Mouse (Mus musculus): ENCODE results near the gene Ggt6. TPM values are rescaled to one million over a fixed set of nuclear protein-coding genes. Genes with fewer than 3 reads are reported as not detected.

Gene Ggt6
- polyA plus RNA-seq, 1 experiment from 2014 or later, result not detected

- H3K4me1 ChIP-seq (ENCODE audit: control insufficient read depth, insufficient read depth, low read length), result peaks cover 38% of the 10 kb centered on the region
- H3K4me3 ChIP-seq (ENCODE audit: low read depth, low read length), result no peak overlapping the region
- H3K27me3 ChIP-seq (ENCODE audit: control insufficient read depth, insufficient read depth, low read length), result no peaks in the 10 kb centered on the region
- 48% methylated on average over 7 of the region's 7 CpGs for WGBS (ENCODE audit: insufficient replicate concordance)
- no peaks in the 10 kb centered on the region for H3K9me3 ChIP-seq (replicated peaks; ENCODE audit: control insufficient read depth, low read length)
- H3K9ac ChIP-seq (ENCODE audit: low read depth, low read length), result 0 out of 2 replicates have a peak overlapping the region, but pooled peaks have one; percentile 7
- 0 out of 2 replicates have a peak, but pooled peaks have one; percentile 3 for ATAC-seq (replicated peaks; ENCODE audit: insufficient number of reproducible peaks, low FRiP score, low TSS enrichment)
- H3K27ac ChIP-seq (ENCODE audit: low read depth, low read length), result peak overlapping the region; percentile 67
- H3K4me2 ChIP-seq, result no peak overlapping the region
- peaks cover 23% of the 10 kb centered on the region for H3K36me3 ChIP-seq (ENCODE audit: control insufficient read depth, insufficient read depth, low read length)
These were observed 38.7 kb upstream of the Ggt6 start for GRCm38 (mm10) chr11:72396621-72397020.

DNA sequence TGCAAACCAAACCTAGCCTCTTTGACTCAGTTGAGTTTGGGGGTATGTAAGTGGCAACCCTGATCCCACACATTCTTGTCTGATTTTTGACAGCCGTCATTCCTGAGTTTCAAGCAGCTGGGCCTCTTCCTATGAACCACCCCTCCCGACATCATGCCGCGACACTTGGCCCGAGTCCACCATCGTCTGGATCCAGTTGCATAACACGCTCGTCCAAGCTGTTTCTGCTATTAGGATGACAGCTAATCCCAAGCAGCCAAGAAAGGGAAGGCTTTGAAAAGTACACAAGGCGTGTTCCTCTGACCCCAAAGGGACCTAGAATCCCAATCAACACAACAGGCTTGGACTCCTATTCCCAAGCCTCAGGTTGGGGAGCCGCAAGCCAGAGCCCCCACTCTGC, 38.3 kb upstream of the Ggt6 start:
- no peak overlapping the region for H3K9ac ChIP-seq (ENCODE audit: low read depth, low read length)
- H3K4me2 ChIP-seq, result no peak overlapping the region
- H3K27me3 ChIP-seq (ENCODE audit: control insufficient read depth, insufficient read depth, low read length), result no peaks in the 10 kb centered on the region
- H3K4me3 ChIP-seq (ENCODE audit: low read depth, low read length), result no peak overlapping the region
- H3K36me3 ChIP-seq (ENCODE audit: control insufficient read depth, insufficient read depth, low read length), result peaks cover 23% of the 10 kb centered on the region
- 55% methylated on average over 10 of the region's 10 CpGs for WGBS (ENCODE audit: insufficient replicate concordance)
- H3K9me3 ChIP-seq (replicated peaks; ENCODE audit: control insufficient read depth, low read length), result no peaks in the 10 kb centered on the region
- H3K27ac ChIP-seq (ENCODE audit: low read depth, low read length), result peak overlapping the region; percentile 67
- H3K4me1 ChIP-seq (ENCODE audit: control insufficient read depth, insufficient read depth, low read length), result peaks cover 40% of the 10 kb centered on the region
- ATAC-seq (replicated peaks; ENCODE audit: insufficient number of reproducible peaks, low FRiP score, low TSS enrichment), result no peak

DNA sequence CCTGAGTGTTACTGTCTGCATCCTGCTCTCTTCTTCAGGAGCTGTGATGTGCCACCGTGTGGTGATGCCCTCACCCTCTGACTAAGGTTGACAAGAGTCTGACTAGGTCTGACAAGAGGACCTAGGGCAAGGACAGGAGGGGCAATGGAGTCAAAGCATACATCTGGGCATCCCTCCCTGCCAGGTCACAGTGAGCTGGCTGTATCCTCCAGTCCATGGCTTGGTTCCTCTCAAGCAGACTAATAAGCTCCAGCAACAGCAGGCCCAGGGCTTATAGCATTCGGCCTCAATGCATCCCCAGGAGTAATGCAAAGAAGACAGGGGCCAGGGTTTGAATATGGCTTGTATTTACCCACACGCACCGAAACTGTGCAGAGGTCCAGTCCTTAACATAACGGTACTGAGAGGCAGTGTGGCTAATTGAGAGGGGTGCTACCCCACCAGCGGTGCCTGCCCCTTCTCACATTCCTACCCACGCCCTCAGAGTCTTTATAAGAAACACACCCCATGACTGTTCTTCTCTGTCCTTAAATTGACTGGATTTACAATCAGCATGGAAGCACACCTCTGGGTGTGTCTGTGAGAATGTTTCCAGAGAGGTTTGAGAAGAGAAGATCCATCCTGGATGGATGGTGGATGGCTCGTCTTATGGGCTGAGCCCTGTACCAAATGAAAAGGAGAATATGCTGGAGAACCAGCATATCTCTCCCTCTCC, 37.4 kb upstream of the Ggt6 start:
- no peak overlapping the region for H3K9ac ChIP-seq (ENCODE audit: low read depth, low read length)

GRCm38 (mm10) chr11:72401068-72401467, 34.3 kb upstream of the Ggt6 start:
- H3K4me1 ChIP-seq (ENCODE audit: control insufficient read depth, insufficient read depth, low read length), result peaks cover 53% of the 10 kb centered on the region

More for the DNA sequence above, 37.4 kb upstream of the Ggt6 start:
- ATAC-seq (replicated peaks; ENCODE audit: insufficient number of reproducible peaks, low FRiP score, low TSS enrichment), result no peak
- no peak overlapping the region for H3K4me2 ChIP-seq
- H3K36me3 ChIP-seq (ENCODE audit: control insufficient read depth, insufficient read depth, low read length), result peaks cover 26% of the 10 kb centered on the region
- H3K9me3 ChIP-seq (replicated peaks; ENCODE audit: control insufficient read depth, low read length), result no peaks in the 10 kb centered on the region
- H3K27me3 ChIP-seq (ENCODE audit: control insufficient read depth, insufficient read depth, low read length), result no peaks in the 10 kb centered on the region
- H3K4me1 ChIP-seq (ENCODE audit: control insufficient read depth, insufficient read depth, low read length), result peaks cover 49% of the 10 kb centered on the region
- no peak overlapping the region for H3K4me3 ChIP-seq (ENCODE audit: low read depth, low read length)
- H3K27ac ChIP-seq (ENCODE audit: low read depth, low read length), result peak overlapping the region; percentile 67
- WGBS (ENCODE audit: insufficient replicate concordance), result 76% methylated on average over 8 of the region's 8 CpGs

DNA sequence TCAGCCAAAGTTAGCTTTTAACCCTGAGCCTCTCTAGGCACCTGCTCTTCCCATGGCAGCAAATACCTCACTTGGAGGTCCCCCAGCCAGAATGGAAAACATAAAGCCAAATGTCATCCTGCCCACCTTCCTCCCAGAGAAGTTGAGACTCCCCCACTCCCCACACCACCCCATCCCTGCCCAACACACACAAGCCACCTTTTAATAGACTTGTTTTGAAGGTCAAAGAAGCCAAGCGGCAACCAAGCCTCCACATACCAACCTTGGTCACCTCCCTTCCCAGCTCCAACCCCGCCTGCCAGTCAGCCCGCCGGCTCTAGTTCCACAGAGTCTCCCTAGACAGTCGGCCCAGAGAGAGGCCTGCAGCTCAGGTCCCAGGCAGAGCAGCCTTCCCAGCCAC, 33.3 kb upstream of the Ggt6 start:
- no peak overlapping the region for H3K27ac ChIP-seq (ENCODE audit: low read depth, low read length)
- H3K9me3 ChIP-seq (replicated peaks; ENCODE audit: control insufficient read depth, low read length), result no peaks in the 10 kb centered on the region
- no peak for ATAC-seq (replicated peaks; ENCODE audit: insufficient number of reproducible peaks, low FRiP score, low TSS enrichment)
- no peak overlapping the region for H3K4me2 ChIP-seq
- no peaks in the 10 kb centered on the region for H3K27me3 ChIP-seq (ENCODE audit: control insufficient read depth, insufficient read depth, low read length)
- no peak overlapping the region for H3K4me3 ChIP-seq (ENCODE audit: low read depth, low read length)
- peaks cover 53% of the 10 kb centered on the region for H3K4me1 ChIP-seq (ENCODE audit: control insufficient read depth, insufficient read depth, low read length)
- peaks cover 27% of the 10 kb centered on the region for H3K36me3 ChIP-seq (ENCODE audit: control insufficient read depth, insufficient read depth, low read length)
- no peak overlapping the region for H3K9ac ChIP-seq (ENCODE audit: low read depth, low read length)
- WGBS (ENCODE audit: insufficient replicate concordance), result 54% methylated on average over 5 of the region's 5 CpGs

More at GRCm38 (mm10) chr11:72401068-72401467, 34.3 kb upstream of the Ggt6 start:
- ATAC-seq (replicated peaks; ENCODE audit: insufficient number of reproducible peaks, low FRiP score, low TSS enrichment), result no peak
- no peak overlapping the region for H3K4me3 ChIP-seq (ENCODE audit: low read depth, low read length)
- 86% methylated on average over 12 of the region's 12 CpGs for WGBS (ENCODE audit: insufficient replicate concordance)
- peaks cover 27% of the 10 kb centered on the region for H3K36me3 ChIP-seq (ENCODE audit: control insufficient read depth, insufficient read depth, low read length)
- H3K27me3 ChIP-seq (ENCODE audit: control insufficient read depth, insufficient read depth, low read length), result no peaks in the 10 kb centered on the region
- H3K27ac ChIP-seq (ENCODE audit: low read depth, low read length), result no peak overlapping the region
- no peaks in the 10 kb centered on the region for H3K9me3 ChIP-seq (replicated peaks; ENCODE audit: control insufficient read depth, low read length)
- no peak overlapping the region for H3K4me2 ChIP-seq
- H3K9ac ChIP-seq (ENCODE audit: low read depth, low read length), result no peak overlapping the region

GRCm38 (mm10) chr11:72402969-72403368, 32.4 kb upstream of the Ggt6 start:
- Histone ChIP-seq H3K9me3 (replicated peaks; ENCODE audit: control insufficient read depth, low read length) (no peaks in the 10 kb centered on the region), H3K27me3 (ENCODE audit: control insufficient read depth, insufficient read depth, low read length) (no peaks in the 10 kb centered on the region), H3K4me1 (ENCODE audit: control insufficient read depth, insufficient read depth, low read length) (peaks cover 51% of the 10 kb centered on the region), H3K27ac (ENCODE audit: low read depth, low read length) (no peak overlapping the region), H3K4me3 (ENCODE audit: low read depth, low read length) (no peak overlapping the region), H3K4me2 (no peak overlapping the region), H3K9ac (ENCODE audit: low read depth, low read length) (no peak overlapping the region), H3K36me3 (ENCODE audit: control insufficient read depth, insufficient read depth, low read length) (peaks cover 27% of the 10 kb centered on the region)
- no peak for ATAC-seq (replicated peaks; ENCODE audit: insufficient number of reproducible peaks, low FRiP score, low TSS enrichment)
- WGBS (ENCODE audit: insufficient replicate concordance), result 85% methylated on average over 12 of the region's 12 CpGs

DNA sequence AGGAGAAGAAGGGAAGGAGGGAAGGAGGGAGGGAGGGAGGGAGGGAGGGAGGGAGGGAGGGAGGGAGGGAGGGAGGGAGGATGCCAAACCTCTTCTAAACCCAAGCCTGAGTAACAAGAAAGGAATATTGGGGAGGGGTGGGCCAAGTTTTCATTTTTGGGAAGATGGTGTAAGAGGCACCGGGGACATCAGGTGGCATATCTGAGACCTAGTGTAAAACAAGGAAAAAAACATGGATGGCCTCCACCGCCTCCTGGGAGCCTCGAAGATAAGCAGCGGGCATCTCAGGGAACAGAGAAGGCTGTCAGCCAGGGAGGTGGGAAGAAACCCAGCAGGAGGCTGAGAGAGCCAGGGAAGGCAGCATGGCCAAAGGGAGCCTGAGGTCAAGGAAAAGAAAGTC, 29.8 kb upstream of the Ggt6 start:
- peak overlapping the region; percentile 67 for H3K9ac ChIP-seq (ENCODE audit: low read depth, low read length)
- 28% methylated on average over 4 of the region's 4 CpGs for WGBS (ENCODE audit: insufficient replicate concordance)
- peaks cover 15% of the 10 kb centered on the region for H3K36me3 ChIP-seq (ENCODE audit: control insufficient read depth, insufficient read depth, low read length)
- peak overlapping the region; percentile 91 for H3K4me2 ChIP-seq
- no peak for ATAC-seq (replicated peaks; ENCODE audit: insufficient number of reproducible peaks, low FRiP score, low TSS enrichment)
- no peaks in the 10 kb centered on the region for H3K9me3 ChIP-seq (replicated peaks; ENCODE audit: control insufficient read depth, low read length)
- peak overlapping the region; percentile 94 for H3K27ac ChIP-seq (ENCODE audit: low read depth, low read length)
- peaks cover 64% of the 10 kb centered on the region for H3K4me1 ChIP-seq (ENCODE audit: control insufficient read depth, insufficient read depth, low read length)
- no peak overlapping the region for H3K4me3 ChIP-seq (ENCODE audit: low read depth, low read length)
- no peaks in the 10 kb centered on the region for H3K27me3 ChIP-seq (ENCODE audit: control insufficient read depth, insufficient read depth, low read length)

GRCm38 (mm10) chr11:72406079-72406675, 29.1 kb upstream of the Ggt6 start:
- no peaks in the 10 kb centered on the region for H3K27me3 ChIP-seq (ENCODE audit: control insufficient read depth, insufficient read depth, low read length)
- H3K36me3 ChIP-seq (ENCODE audit: control insufficient read depth, insufficient read depth, low read length), result peaks cover 11% of the 10 kb centered on the region
- H3K4me2 ChIP-seq, result peak overlapping the region; percentile 91
- H3K9me3 ChIP-seq (replicated peaks; ENCODE audit: control insufficient read depth, low read length), result no peaks in the 10 kb centered on the region
- WGBS (ENCODE audit: insufficient replicate concordance), result 31% methylated on average over 8 of the region's 8 CpGs
- H3K9ac ChIP-seq (ENCODE audit: low read depth, low read length), result peak overlapping the region; percentile 67
- H3K4me1 ChIP-seq (ENCODE audit: control insufficient read depth, insufficient read depth, low read length), result peaks cover 64% of the 10 kb centered on the region
- H3K27ac ChIP-seq (ENCODE audit: low read depth, low read length), result peak overlapping the region; percentile 94
- no peak for ATAC-seq (replicated peaks; ENCODE audit: insufficient number of reproducible peaks, low FRiP score, low TSS enrichment)
- H3K4me3 ChIP-seq (ENCODE audit: low read depth, low read length), result peak overlapping the region; percentile 97; the same call in 1 of the 2 replicates
